ENCODE assay signal across 8 mouse cellular contexts in genomic region chr1:79857681-79858388, GRCm38 (mm10). TPM values are rescaled to one million over a fixed set of nuclear protein-coding genes. Genes with fewer than 3 reads are reported as not detected.
DNase-seq lines count a peak whose midpoint lies in the region; ATAC-seq and TF ChIP-seq lines count a peak whose summit lies in the region.

No protein-coding gene starts in this region.

- peaks cover 27% of the 10 kb centered on the region for H3K27me3 ChIP-seq in liver, embryonic 14.5 days (ENCODE audit: control insufficient read depth, insufficient read depth, low read length)

- no peak for TF ChIP-seq CTCF in liver, embryonic 14.5 days (IDR thresholded peaks at IDR 0.05; ENCODE audit: low read depth)

- H3K36me3 ChIP-seq in liver, embryonic 14.5 days (replicated peaks; ENCODE audit: control insufficient read depth, insufficient read depth, low read depth): no peaks in the 10 kb centered on the region

- peak overlapping the region; percentile 28 to 47 for H3K4me3 ChIP-seq in liver, embryonic 14.5 days (ENCODE audit: insufficient read depth in 1 of 2, low read depth in 2 of 2, low read length in 2 of 2)

- 0 out of 2 replicates have a peak, but pooled peaks have one; percentile 1 for ATAC-seq in granulocyte monocyte progenitor cell, adult 5-6 weeks (replicated peaks; ENCODE audit: poor library complexity, severe bottlenecking)
- ATAC-seq in liver, embryonic 14.5 days (ENCODE audit: insufficient read depth): no peak

- H3K27ac ChIP-seq in liver, embryonic 14.5 days: no peak overlapping the region

- 4% methylated on average over 32 of the region's 32 CpGs for WGBS in liver, embryonic 14.5 days (ENCODE audit: insufficient replicate concordance)

- no peaks in the 10 kb centered on the region for H3K9me3 ChIP-seq in liver, embryonic 14.5 days (ENCODE audit: control insufficient read depth, low read length)

- no peak for TF ChIP-seq EP300 in liver, embryonic 14.5 days (IDR thresholded peaks at IDR 0.05; ENCODE audit: low read depth)

- intact Hi-C loops in left cerebral cortex, postnatal 4 days (cut with DNase I): no loop called here

- H3K4me1 ChIP-seq in liver, embryonic 14.5 days (replicated peaks; ENCODE audit: control insufficient read depth in 2 of 2, insufficient read depth in 2 of 2, low read length in 1 of 2): peaks cover 0 to 2% of the 10 kb centered on the region in 2 experiments; a peak in 1 of 4 replicates

- H3K4me2 ChIP-seq in liver, embryonic 14.5 days (ENCODE audit: low read depth): peak overlapping the region; percentile 55

- DNase-seq in left cerebral cortex, postnatal 4 days: peak; percentile 20
- DNase-seq in left cerebral cortex, adult 18-20 months (ENCODE audit: low spot score in 2 of 2): no peak
- peak; percentile 40 for DNase-seq in embryo, embryonic 10.5 days (ENCODE audit: low spot score)
- DNase-seq in liver, embryonic 14.5 days (ENCODE audit: low read depth in 3 of 3, low spot score in 3 of 3): no peak
- peak; percentile 11 for DNase-seq in testis, postnatal 14 days (ENCODE audit: low spot score)
- no peak for DNase-seq in frontal cortex, adult 2 months (ENCODE audit: extremely low spot score in 1 of 2, low spot score in 1 of 2)
- no peak for DNase-seq in T-cell, adult 2 months (ENCODE audit: low spot score)

- no peak overlapping the region for H3K9ac ChIP-seq in liver, embryonic 14.5 days (replicated peaks)

RNA-seq across cellular contexts. Expression of gene Serpine2, which starts 3.1 kb away (rescaled TPM):
- total RNA-seq in left cerebral cortex, postnatal 4 days (2021): 100 to 1,000 TPM; 122 to 129 TPM
- total RNA-seq in left cerebral cortex, adult 18-20 months (2021): 100 to 1,000 TPM; 128 to 135 TPM
- total RNA-seq in granulocyte monocyte progenitor cell, adult 5-6 weeks (2014; fragmentation: Nextera tagmentation): 16.0 and 32.9 TPM in 2 replicates
- total RNA-seq in granulocyte monocyte progenitor cell, adult 5-6 weeks (2017): 40.2 and 41.1 TPM in 2 replicates
- 2.5 and 2.9 TPM in 2 replicates for polyA plus RNA-seq in liver, embryonic 14.5 days (2012; rRNA removed)
- polyA plus RNA-seq in liver, embryonic 14.5 days (2014; fragmentation: Nextera tagmentation; extraction: Ambion mirVana): 5.9 and 7.2 TPM in 2 replicates
- 198 and 207 TPM in 2 replicates for polyA plus RNA-seq in frontal cortex, adult 2 months (2012; rRNA removed)

Comparison
In these comparisons a context has a peak if more than half of its experiments do, and no peak if none do; other contexts are left out.
1. DNase-seq: peak in left cerebral cortex, postnatal 4 days (single experiment), embryo, embryonic 10.5 days (single experiment) and testis, postnatal 14 days (single experiment); none in left cerebral cortex, adult 18-20 months (0 of 2), liver, embryonic 14.5 days (0 of 3), frontal cortex, adult 2 months (0 of 2) and T-cell, adult 2 months (single experiment).